Mouse (Mus musculus): Measurements from ENCODE around the gene Lrp2. TPM values are rescaled to one million over a fixed set of nuclear protein-coding genes. Genes with fewer than 3 reads are reported as not detected.

The Lrp2 gene
- polyA plus RNA-seq, 1 experiment from 2014 or later: 0.78 TPM

- H3K27ac ChIP-seq: no peak overlapping the region
- H3K4me3 ChIP-seq (replicated peaks): no peak overlapping the region
- H3K9ac ChIP-seq: no peak overlapping the region
- no peak overlapping the region for H3K4me2 ChIP-seq
- no peaks in the 10 kb centered on the region for H3K27me3 ChIP-seq (replicated peaks)
- no peaks in the 10 kb centered on the region for H3K36me3 ChIP-seq
- ATAC-seq (ENCODE audit: insufficient read depth, low FRiP score, low read depth): no peak
- H3K4me1 ChIP-seq: no peaks in the 10 kb centered on the region
- 77% methylated on average over 1 of the region's 1 CpGs for WGBS
- no peaks in the 10 kb centered on the region for H3K9me3 ChIP-seq
Observed at GRCm38 (mm10) chr2:69426081-69426480, 159.8 kb downstream of the Lrp2 start.

- ATAC-seq (ENCODE audit: insufficient read depth, low FRiP score, low read depth): no peak
- no peaks in the 10 kb centered on the region for H3K27me3 ChIP-seq (replicated peaks)
- H3K4me2 ChIP-seq: no peak overlapping the region
- H3K4me3 ChIP-seq (replicated peaks): no peak overlapping the region
- H3K4me1 ChIP-seq: no peaks in the 10 kb centered on the region
- WGBS: 49% methylated on average over 5 of the region's 5 CpGs
- no peaks in the 10 kb centered on the region for H3K9me3 ChIP-seq
- H3K27ac ChIP-seq: no peak overlapping the region
- H3K9ac ChIP-seq: no peak overlapping the region
- no peaks in the 10 kb centered on the region for H3K36me3 ChIP-seq
Observed at GRCm38 (mm10) chr2:69424829-69425228, 161.0 kb downstream of the Lrp2 start.

- no peaks in the 10 kb centered on the region for H3K9me3 ChIP-seq
- no peak overlapping the region for H3K27ac ChIP-seq
- no peaks in the 10 kb centered on the region for H3K36me3 ChIP-seq
- H3K9ac ChIP-seq: no peak overlapping the region
- H3K4me3 ChIP-seq (replicated peaks): no peak overlapping the region
- H3K4me2 ChIP-seq: no peak overlapping the region
- no peaks in the 10 kb centered on the region for H3K4me1 ChIP-seq
- no peaks in the 10 kb centered on the region for H3K27me3 ChIP-seq (replicated peaks)
- 17% methylated on average over 11 of the region's 11 CpGs for WGBS
- no peak for ATAC-seq (ENCODE audit: insufficient read depth, low FRiP score, low read depth)
Observed at GRCm38 (mm10) chr2:69418294-69418881, 167.5 kb downstream of the Lrp2 start.

- Histone ChIP-seq H3K4me3 (replicated peaks) (no peak overlapping the region), H3K4me2 (no peak overlapping the region), H3K36me3 (no peaks in the 10 kb centered on the region), H3K4me1 (no peaks in the 10 kb centered on the region), H3K9ac (no peak overlapping the region), H3K27ac (no peak overlapping the region), H3K9me3 (no peaks in the 10 kb centered on the region), H3K27me3 (replicated peaks) (no peaks in the 10 kb centered on the region)
- WGBS: 82% methylated on average over 6 of the region's 6 CpGs
- ATAC-seq (ENCODE audit: insufficient read depth, low FRiP score, low read depth): no peak
Observed at GRCm38 (mm10) chr2:69415070-69415469, 170.8 kb downstream of the Lrp2 start.

GRCm38 (mm10) chr2:69414539-69414938 lies 171.3 kb downstream of the Lrp2 start:
- H3K27ac ChIP-seq: no peak overlapping the region
- no peaks in the 10 kb centered on the region for H3K27me3 ChIP-seq (replicated peaks)
- no peak for ATAC-seq (ENCODE audit: insufficient read depth, low FRiP score, low read depth)
- H3K9ac ChIP-seq: no peak overlapping the region
- H3K36me3 ChIP-seq: no peaks in the 10 kb centered on the region
- 88% methylated on average over 10 of the region's 10 CpGs for WGBS
- no peak overlapping the region for H3K4me3 ChIP-seq (replicated peaks)
- H3K9me3 ChIP-seq: no peaks in the 10 kb centered on the region
- no peak overlapping the region for H3K4me2 ChIP-seq
- no peaks in the 10 kb centered on the region for H3K4me1 ChIP-seq

- Histone ChIP-seq H3K4me3 (replicated peaks) (no peak overlapping the region), H3K9ac (no peak overlapping the region), H3K4me1 (no peaks in the 10 kb centered on the region), H3K27me3 (replicated peaks) (no peaks in the 10 kb centered on the region), H3K27ac (no peak overlapping the region), H3K9me3 (no peaks in the 10 kb centered on the region), H3K4me2 (no peak overlapping the region), H3K36me3 (no peaks in the 10 kb centered on the region)
- 78% methylated on average over 5 of the region's 5 CpGs for WGBS
- ATAC-seq (ENCODE audit: insufficient read depth, low FRiP score, low read depth): no peak
Observed at GRCm38 (mm10) chr2:69405692-69406091, 180.2 kb downstream of the Lrp2 start.

GRCm38 (mm10) chr2:69402309-69402708 lies 183.6 kb downstream of the Lrp2 start:
- no peak overlapping the region for H3K9ac ChIP-seq
- H3K27me3 ChIP-seq (replicated peaks): no peaks in the 10 kb centered on the region
- H3K27ac ChIP-seq: no peak overlapping the region
- H3K36me3 ChIP-seq: no peaks in the 10 kb centered on the region
- no peak overlapping the region for H3K4me3 ChIP-seq (replicated peaks)
- H3K4me2 ChIP-seq: no peak overlapping the region
- H3K9me3 ChIP-seq: no peaks in the 10 kb centered on the region
- WGBS: 81% methylated on average over 7 of the region's 7 CpGs
- no peak for ATAC-seq (ENCODE audit: insufficient read depth, low FRiP score, low read depth)
- H3K4me1 ChIP-seq: no peaks in the 10 kb centered on the region

- ATAC-seq (ENCODE audit: insufficient read depth, low FRiP score, low read depth): no peak
- Histone ChIP-seq H3K4me2 (no peak overlapping the region), H3K36me3 (no peaks in the 10 kb centered on the region), H3K4me3 (replicated peaks) (no peak overlapping the region), H3K9ac (no peak overlapping the region), H3K27ac (no peak overlapping the region), H3K9me3 (no peaks in the 10 kb centered on the region), H3K27me3 (replicated peaks) (no peaks in the 10 kb centered on the region), H3K4me1 (no peaks in the 10 kb centered on the region)
- 88% methylated on average over 6 of the region's 6 CpGs for WGBS
Observed at GRCm38 (mm10) chr2:69401891-69402290, 184.0 kb downstream of the Lrp2 start.

- 72% methylated on average over 7 of the region's 7 CpGs for WGBS
- no peak overlapping the region for H3K27ac ChIP-seq
Observed at GRCm38 (mm10) chr2:69400866-69401604, 184.8 kb downstream of the Lrp2 start.

GRCm38 (mm10) chr2:69396760-69397435 lies 189.0 kb downstream of the Lrp2 start:
- Histone ChIP-seq H3K27ac (no peak overlapping the region), H3K27me3 (replicated peaks) (no peaks in the 10 kb centered on the region), H3K4me3 (replicated peaks) (no peak overlapping the region), H3K9ac (no peak overlapping the region), H3K9me3 (no peaks in the 10 kb centered on the region), H3K4me1 (no peaks in the 10 kb centered on the region), H3K4me2 (no peak overlapping the region), H3K36me3 (no peaks in the 10 kb centered on the region)
- no peak for ATAC-seq (ENCODE audit: insufficient read depth, low FRiP score, low read depth)
- WGBS: 81% methylated on average over 12 of the region's 12 CpGs

More at GRCm38 (mm10) chr2:69400866-69401604, 184.8 kb downstream of the Lrp2 start:
- no peaks in the 10 kb centered on the region for H3K9me3 ChIP-seq
- no peak for ATAC-seq (ENCODE audit: insufficient read depth, low FRiP score, low read depth)
- no peak overlapping the region for H3K4me3 ChIP-seq (replicated peaks)
- H3K4me2 ChIP-seq: no peak overlapping the region
- H3K4me1 ChIP-seq: no peaks in the 10 kb centered on the region
- H3K9ac ChIP-seq: no peak overlapping the region
- H3K36me3 ChIP-seq: no peaks in the 10 kb centered on the region
- H3K27me3 ChIP-seq (replicated peaks): no peaks in the 10 kb centered on the region

GRCm38 (mm10) chr2:69395597-69396248 lies 190.1 kb downstream of the Lrp2 start:
- Histone ChIP-seq H3K4me2 (no peak overlapping the region), H3K4me3 (replicated peaks) (no peak overlapping the region), H3K36me3 (no peaks in the 10 kb centered on the region), H3K9ac (no peak overlapping the region), H3K27me3 (replicated peaks) (no peaks in the 10 kb centered on the region), H3K27ac (no peak overlapping the region), H3K9me3 (no peaks in the 10 kb centered on the region), H3K4me1 (no peaks in the 10 kb centered on the region)
- ATAC-seq (ENCODE audit: insufficient read depth, low FRiP score, low read depth): no peak
- WGBS: 67% methylated on average over 9 of the region's 9 CpGs

- Histone ChIP-seq H3K27me3 (replicated peaks) (no peaks in the 10 kb centered on the region), H3K4me1 (no peaks in the 10 kb centered on the region), H3K9me3 (no peaks in the 10 kb centered on the region), H3K4me3 (replicated peaks) (no peak overlapping the region), H3K9ac (no peak overlapping the region), H3K36me3 (no peaks in the 10 kb centered on the region), H3K27ac (no peak overlapping the region), H3K4me2 (no peak overlapping the region)
- ATAC-seq (ENCODE audit: insufficient read depth, low FRiP score, low read depth): no peak
- 87% methylated on average over 2 of the region's 2 CpGs for WGBS
Observed at GRCm38 (mm10) chr2:69393947-69394346, 191.9 kb downstream of the Lrp2 start.

All from stomach, embryonic 15.5 days (tissue).